Mouse (Mus musculus) liver, adult (tissue): ENCODE results near the gene Timm44.

Experiments
- GATA4 ChIP-seq: IDR thresholded peaks from 2 replicates; pipeline ENCODE4 v1.6.1; 2014; ENCODE audit warnings: mild to moderate bottlenecking, low read length; ENCODE audit not compliant: insufficient replicate concordance

Timm44 gene

GRCm38 (mm10) chr8:4252116-4252760 is 23.5 kb downstream of the Timm44 start:
- no peak for TF ChIP-seq GATA4

DNA sequence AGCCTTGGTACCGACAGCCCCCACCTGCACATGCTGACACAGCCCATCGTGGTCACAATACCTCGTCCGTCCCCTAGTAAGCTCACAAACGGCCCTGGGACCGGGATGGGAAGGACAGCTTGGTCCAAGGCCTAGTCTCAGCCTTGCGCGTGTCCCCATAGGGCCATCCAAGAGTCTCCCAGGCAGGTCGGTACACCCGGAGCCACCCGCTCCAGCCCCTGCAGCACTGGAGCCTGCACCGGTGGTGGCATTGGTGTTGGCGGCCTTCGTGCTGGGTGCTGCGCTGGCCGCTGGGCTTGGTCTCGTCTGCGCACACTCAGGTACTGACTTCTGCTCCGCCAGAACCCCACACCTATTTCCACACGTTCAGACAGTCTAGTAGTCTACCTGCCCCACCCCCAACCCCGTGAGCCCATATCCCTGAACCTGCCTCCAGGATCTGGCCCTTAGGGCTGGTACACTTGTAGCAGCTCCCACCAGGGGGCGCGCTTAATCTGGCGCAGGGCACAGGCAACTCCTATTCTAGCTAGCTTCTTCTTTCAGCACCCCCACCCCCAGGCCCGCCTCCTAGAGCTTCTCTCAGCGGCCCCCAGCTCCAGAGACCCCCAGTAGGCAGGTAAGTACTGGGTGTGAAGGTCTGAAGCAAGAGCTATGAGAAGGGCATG is 25.3 kb downstream of the Timm44 start:
- TF ChIP-seq GATA4: no peak

DNA sequence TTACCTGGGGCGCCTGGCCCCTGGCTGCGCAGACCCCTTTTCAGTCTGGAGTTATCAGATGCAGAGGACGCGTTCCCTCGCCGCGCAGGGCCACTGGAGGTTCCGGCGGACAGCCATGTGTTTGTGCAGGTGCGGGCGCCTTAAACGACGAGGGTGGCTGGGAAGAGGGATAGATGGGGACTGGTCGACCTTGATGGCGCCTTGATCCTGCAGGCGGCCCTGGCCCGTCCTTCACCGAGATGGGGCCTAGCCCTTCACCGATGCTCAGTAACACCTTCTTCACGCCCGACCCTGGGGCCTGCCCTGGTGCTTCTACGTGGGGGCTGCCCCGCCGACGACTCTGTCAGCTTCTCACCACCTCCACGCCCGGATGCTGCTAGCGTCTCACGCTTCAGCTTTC is 26.5 kb downstream of the Timm44 start:
- TF ChIP-seq GATA4: no peak

GRCm38 (mm10) chr8:4247951-4248540 is 27.7 kb downstream of the Timm44 start, which contains the start of gene Tgfbr3l:
Gene Tgfbr3l, plus strand, starts transcription at chr8:4248214.
- TF ChIP-seq GATA4: no peak

- no peak for TF ChIP-seq GATA4
Measured at GRCm38 (mm10) chr8:4247241-4247640, 28.5 kb downstream of the Timm44 start.

DNA sequence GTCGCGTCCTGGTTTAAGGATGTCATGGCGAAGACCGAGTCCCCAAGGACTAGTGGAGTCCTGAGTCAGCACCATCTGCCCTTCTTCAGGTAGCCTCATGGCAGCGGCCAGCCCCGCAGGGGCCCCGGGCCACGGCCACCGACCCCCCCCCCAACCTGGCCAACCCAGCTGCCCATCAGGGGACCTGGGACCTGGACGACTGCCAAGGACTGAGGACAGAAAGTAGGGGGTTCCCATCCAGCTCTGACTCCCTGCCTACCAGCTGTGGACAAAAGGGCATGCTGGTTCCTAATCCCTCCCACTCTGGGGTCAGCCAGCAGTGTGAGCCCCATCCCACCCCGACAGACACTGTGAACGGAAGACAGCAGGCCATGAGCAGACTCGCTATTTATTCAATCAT is 30.0 kb downstream of the Timm44 start:
- TF ChIP-seq GATA4: no peak

- TF ChIP-seq GATA4: no peak
Measured at GRCm38 (mm10) chr8:4245061-4245460, 30.7 kb downstream of the Timm44 start.

DNA sequence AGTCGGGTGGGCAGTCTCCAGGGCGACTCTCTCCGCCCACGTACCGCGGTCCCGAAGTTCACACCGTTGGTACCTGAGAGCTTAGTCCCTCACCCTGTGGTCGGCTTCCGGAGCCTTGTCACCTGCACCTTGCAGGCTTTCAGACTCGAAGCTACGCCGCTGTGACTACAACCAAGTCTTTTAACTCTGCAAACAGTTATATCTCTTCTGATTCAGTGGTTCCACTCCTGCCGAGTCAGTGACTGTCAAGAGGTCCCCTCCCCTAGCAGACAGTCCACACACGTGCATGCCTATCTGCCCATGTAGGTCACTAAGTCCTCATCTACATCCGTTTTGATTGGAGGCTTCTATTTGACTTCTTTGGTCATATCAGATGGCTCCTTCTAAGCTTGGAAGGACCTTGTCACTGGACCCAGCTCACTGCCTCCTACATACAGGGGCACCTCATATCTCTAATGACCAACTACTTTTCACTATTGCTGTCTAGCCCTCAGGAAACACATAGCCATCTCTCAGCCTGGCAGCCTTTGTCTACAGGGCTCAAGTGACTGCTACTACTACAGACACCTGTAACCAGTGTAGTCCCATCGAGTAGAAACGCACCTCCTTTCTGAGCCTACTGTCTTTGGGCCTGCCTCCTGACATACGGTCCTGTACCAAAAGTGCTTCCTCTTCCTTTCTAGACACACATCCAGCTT is 36.4 kb downstream of the Timm44 start:
- no peak for TF ChIP-seq GATA4

DNA sequence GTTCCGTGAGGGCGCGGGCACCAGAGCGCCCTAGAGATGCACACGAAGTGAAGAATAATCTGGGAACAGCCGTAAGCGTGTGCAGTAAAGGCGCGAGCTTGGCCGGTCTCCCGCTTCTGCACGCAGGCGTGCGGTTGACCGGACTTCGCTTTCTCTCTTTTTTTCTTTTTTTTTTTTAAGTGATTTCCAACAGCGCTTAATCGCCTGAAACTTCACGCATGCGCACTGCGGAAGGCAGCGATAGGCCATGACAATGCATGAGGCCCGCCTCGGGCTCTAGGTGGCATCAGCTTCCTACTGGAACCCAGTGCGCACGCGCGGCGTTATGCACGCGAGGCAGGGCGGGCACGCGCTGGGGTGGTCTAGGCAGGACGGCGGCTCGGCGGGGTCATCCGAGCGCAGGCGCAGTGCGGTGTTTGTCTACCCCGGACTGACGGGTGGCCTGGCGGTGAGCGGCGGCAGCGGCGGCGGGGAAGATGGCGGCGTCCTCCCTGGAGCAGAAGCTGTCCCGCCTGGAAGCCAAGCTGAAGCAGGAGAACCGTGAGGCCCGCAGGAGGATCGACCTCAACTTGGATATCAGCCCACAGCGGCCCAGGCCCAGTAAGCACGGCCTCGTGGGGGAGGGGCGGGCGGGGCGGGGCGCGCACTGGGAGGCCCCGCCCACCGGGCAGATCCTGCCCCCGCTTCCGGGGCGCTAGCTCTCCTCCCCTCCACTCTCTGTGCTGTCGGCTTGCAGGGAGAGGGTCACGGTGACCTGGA is 37.1 kb downstream of the Timm44 start, which contains the start of the genes Map2k7 and Gm49320:
Gene Map2k7 (plus strand): TSS at position 307 of the 759 bp plus-strand sequence.
Gene Gm49320 (plus strand): TSS at position 432 of the 759 bp plus-strand sequence.
- TF ChIP-seq GATA4: peak; percentile 19; the same call in 1 of the 2 replicates

DNA sequence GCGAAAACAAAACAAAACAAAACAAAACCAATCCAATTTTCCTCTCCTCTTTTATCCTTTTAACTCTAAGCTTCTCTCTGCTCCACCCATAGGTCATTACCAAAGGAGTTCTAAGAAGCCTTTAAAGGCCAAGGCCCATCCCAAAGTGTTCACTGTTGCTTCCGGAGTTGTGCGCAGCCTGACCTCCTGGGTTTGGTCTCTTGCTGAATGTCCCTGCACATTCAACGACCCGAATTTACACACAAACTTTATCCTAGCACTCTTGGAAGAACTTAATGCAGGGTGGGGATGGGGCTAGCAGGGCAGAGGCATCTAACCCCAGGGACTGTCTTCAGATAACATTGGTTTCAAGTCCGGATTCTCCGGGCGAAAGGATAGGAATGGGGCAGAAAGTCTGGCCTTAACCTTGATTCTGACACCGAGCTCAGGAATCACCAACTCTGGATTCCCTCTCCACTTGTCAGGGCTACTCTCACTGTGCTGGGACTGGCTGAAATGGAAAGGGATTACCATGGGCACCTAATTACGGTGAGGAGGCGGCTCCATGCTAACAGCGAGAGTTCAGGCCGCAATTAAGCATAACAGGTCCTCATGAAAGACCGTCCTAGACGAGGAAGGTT is 37.8 kb downstream of the Timm44 start:
- no peak for TF ChIP-seq GATA4

GRCm38 (mm10) chr8:4230612-4231351 is 44.9 kb downstream of the Timm44 start:
- no peak for TF ChIP-seq GATA4

- TF ChIP-seq GATA4: no peak
Measured at GRCm38 (mm10) chr8:4229784-4230183, 45.9 kb downstream of the Timm44 start.

DNA sequence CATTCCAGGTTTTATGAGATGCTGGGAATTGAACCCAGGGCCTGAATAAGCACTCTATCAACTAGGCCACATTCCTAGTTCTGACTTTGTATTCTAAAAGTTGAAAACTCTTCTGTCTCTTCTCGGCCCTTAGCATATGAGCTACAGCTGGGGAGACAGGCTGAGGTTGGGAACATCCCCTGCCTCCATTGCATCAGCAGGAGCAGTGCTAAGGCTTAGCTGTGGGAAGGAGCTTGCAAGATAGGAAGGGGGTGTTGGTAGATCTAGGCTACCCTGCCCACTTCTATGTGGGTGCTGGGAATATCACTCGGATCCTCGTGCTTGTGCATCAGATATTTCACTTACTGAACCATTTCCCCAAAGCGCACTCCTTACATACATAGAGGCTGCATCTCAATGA is 47.8 kb downstream of the Timm44 start:
- TF ChIP-seq GATA4: no peak
